Mouse (Mus musculus): ENCODE results near the gene Fam69b. TPM values are rescaled to one million over a fixed set of nuclear protein-coding genes. Genes with fewer than 3 reads are reported as not detected.

Fam69b gene
- total and polyA plus RNA-seq, 2 experiments, result 0.09 to 0.60 TPM

- peak; percentile 80 for DNase-seq (ENCODE audit: extremely low read depth, low read depth, low spot score)
- Histone ChIP-seq H3K27ac (replicated peaks; ENCODE audit: insufficient read depth, low read depth, low read length) (peak overlapping the region; percentile 52), H3K9ac (ENCODE audit: low read depth, low read length) (peak overlapping the region; percentile 2; the same call in 1 of the 2 replicates), H3K4me1 (ENCODE audit: control insufficient read depth, insufficient read depth, low read length) (peaks cover 42% of the 10 kb centered on the region), H3K27me3 (ENCODE audit: control insufficient read depth, insufficient read depth, low read length) (no peaks in the 10 kb centered on the region), H3K4me3 (ENCODE audit: insufficient read depth, low read depth, low read length) (no peak overlapping the region), H3K79me2 (ENCODE audit: control insufficient read depth, insufficient read depth, low read length) (no peaks in the 10 kb centered on the region), H3K36me3 (ENCODE audit: control insufficient read depth, insufficient read depth, low read length) (peaks cover 22% of the 10 kb centered on the region; the same call in 1 of the 2 replicates)
- WGBS, result 11% methylated on average over 6 of the region's 6 CpGs
- TF ChIP-seq POLR2A (IDR thresholded peaks at IDR 0.05; ENCODE audit: extremely low read depth, insufficient read depth, low read length) (no peak), CTCF (IDR thresholded peaks at IDR 0.05; ENCODE audit: low read depth, low read length) (no peak)
Observed at GRCm38 (mm10) chr2:26594934-26595724, 33.1 kb upstream of the Fam69b start.

GRCm38 (mm10) chr2:26595725-26596435, 32.4 kb upstream of the Fam69b start:
- Histone ChIP-seq H3K79me2 (ENCODE audit: control insufficient read depth, insufficient read depth, low read length) (no peaks in the 10 kb centered on the region), H3K36me3 (ENCODE audit: control insufficient read depth, insufficient read depth, low read length) (peaks cover 22% of the 10 kb centered on the region; the same call in 1 of the 2 replicates), H3K4me1 (ENCODE audit: control insufficient read depth, insufficient read depth, low read length) (peaks cover 44% of the 10 kb centered on the region), H3K4me3 (ENCODE audit: insufficient read depth, low read depth, low read length) (no peak overlapping the region), H3K27ac (replicated peaks; ENCODE audit: insufficient read depth, low read depth, low read length) (peak overlapping the region; percentile 42), H3K9ac (ENCODE audit: low read depth, low read length) (no peak overlapping the region), H3K27me3 (ENCODE audit: control insufficient read depth, insufficient read depth, low read length) (no peaks in the 10 kb centered on the region)
- WGBS, result 54% methylated on average over 11 of the region's 11 CpGs
- no peak for TF ChIP-seq CTCF (IDR thresholded peaks at IDR 0.05; ENCODE audit: low read depth, low read length)
- no peak for TF ChIP-seq POLR2A (IDR thresholded peaks at IDR 0.05; ENCODE audit: extremely low read depth, insufficient read depth, low read length)
- no peak for DNase-seq (ENCODE audit: extremely low read depth, low read depth, low spot score)

- TF ChIP-seq POLR2A (IDR thresholded peaks at IDR 0.05; ENCODE audit: extremely low read depth, insufficient read depth, low read length) (no peak), CTCF (IDR thresholded peaks at IDR 0.05; ENCODE audit: low read depth, low read length) (no peak)
- no peak for DNase-seq (ENCODE audit: extremely low read depth, low read depth, low spot score)
- no peak overlapping the region for H3K9ac ChIP-seq (ENCODE audit: low read depth, low read length)
- peaks cover 19% of the 10 kb centered on the region; the same call in 1 of the 2 replicates for H3K36me3 ChIP-seq (ENCODE audit: control insufficient read depth, insufficient read depth, low read length)
- no peak overlapping the region for H3K27ac ChIP-seq (replicated peaks; ENCODE audit: insufficient read depth, low read depth, low read length)
- H3K4me1 ChIP-seq (ENCODE audit: control insufficient read depth, insufficient read depth, low read length), result peaks cover 41% of the 10 kb centered on the region
- no peak overlapping the region for H3K4me3 ChIP-seq (ENCODE audit: insufficient read depth, low read depth, low read length)
- 96% methylated on average over 3 of the region's 3 CpGs for WGBS
- H3K27me3 ChIP-seq (ENCODE audit: control insufficient read depth, insufficient read depth, low read length), result no peaks in the 10 kb centered on the region
- no peaks in the 10 kb centered on the region for H3K79me2 ChIP-seq (ENCODE audit: control insufficient read depth, insufficient read depth, low read length)
Observed at GRCm38 (mm10) chr2:26596898-26597297, 31.4 kb upstream of the Fam69b start.

DNA sequence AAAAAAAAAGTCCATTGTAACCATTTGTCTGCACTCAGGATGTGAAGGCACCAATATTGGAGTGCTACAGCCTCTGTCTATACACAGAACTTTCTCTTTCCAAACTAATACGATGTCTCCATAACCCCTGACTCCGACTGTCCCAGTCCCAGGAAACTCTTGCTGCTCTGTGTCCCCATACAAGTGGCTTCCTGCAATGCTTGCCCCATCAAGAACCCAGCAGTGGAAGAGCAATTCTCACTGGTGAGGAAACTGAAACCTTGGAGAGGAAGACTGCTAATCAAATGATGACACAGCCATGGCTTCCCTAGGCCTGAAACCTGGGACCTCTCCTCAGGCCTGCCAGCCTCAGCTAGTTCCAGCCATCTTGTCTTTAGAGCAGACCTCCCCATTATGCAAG, 30.4 kb upstream of the Fam69b start:
- H3K4me1 ChIP-seq (ENCODE audit: control insufficient read depth, insufficient read depth, low read length), result peaks cover 41% of the 10 kb centered on the region
- H3K36me3 ChIP-seq (ENCODE audit: control insufficient read depth, insufficient read depth, low read length), result peaks cover 10% of the 10 kb centered on the region; the same call in 1 of the 2 replicates
- no peak for DNase-seq (ENCODE audit: extremely low read depth, low read depth, low spot score)
- peak overlapping the region; percentile 13 for H3K27ac ChIP-seq (replicated peaks; ENCODE audit: insufficient read depth, low read depth, low read length)
- TF ChIP-seq POLR2A (IDR thresholded peaks at IDR 0.05; ENCODE audit: extremely low read depth, insufficient read depth, low read length) (no peak), CTCF (IDR thresholded peaks at IDR 0.05; ENCODE audit: low read depth, low read length) (no peak)
- H3K79me2 ChIP-seq (ENCODE audit: control insufficient read depth, insufficient read depth, low read length), result peaks cover 3% of the 10 kb centered on the region; the same call in 1 of the 2 replicates
- H3K9ac ChIP-seq (ENCODE audit: low read depth, low read length), result no peak overlapping the region
- H3K27me3 ChIP-seq (ENCODE audit: control insufficient read depth, insufficient read depth, low read length), result no peaks in the 10 kb centered on the region
- no peak overlapping the region for H3K4me3 ChIP-seq (ENCODE audit: insufficient read depth, low read depth, low read length)
- WGBS, result 35% methylated on average over 2 of the region's 2 CpGs

DNA sequence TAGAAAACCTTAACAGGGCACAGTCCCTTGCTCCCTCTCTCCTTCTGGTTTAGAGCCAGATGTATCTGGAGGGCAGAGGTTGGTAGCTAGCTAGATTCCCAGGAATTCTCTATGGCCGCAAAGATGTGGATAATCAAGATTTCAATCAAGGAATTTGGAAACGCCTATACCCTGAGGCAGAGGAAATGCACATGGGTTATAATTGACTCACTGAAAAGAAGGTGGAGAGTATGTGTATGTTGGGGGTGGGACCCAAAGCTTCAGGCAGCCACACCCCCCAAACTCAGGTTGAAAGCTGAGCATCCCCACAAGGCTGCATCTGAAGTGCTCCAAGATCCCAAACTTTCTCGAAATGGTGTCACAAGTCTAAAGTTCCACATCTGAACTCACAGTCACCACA, 29.8 kb upstream of the Fam69b start:
- WGBS, result 24% methylated on average over 3 of the region's 3 CpGs
- peaks cover 7% of the 10 kb centered on the region; the same call in 1 of the 2 replicates for H3K79me2 ChIP-seq (ENCODE audit: control insufficient read depth, insufficient read depth, low read length)
- no peak for DNase-seq (ENCODE audit: extremely low read depth, low read depth, low spot score)
- peaks cover 41% of the 10 kb centered on the region for H3K4me1 ChIP-seq (ENCODE audit: control insufficient read depth, insufficient read depth, low read length)
- H3K4me3 ChIP-seq (ENCODE audit: insufficient read depth, low read depth, low read length), result no peak overlapping the region
- TF ChIP-seq CTCF (IDR thresholded peaks at IDR 0.05; ENCODE audit: low read depth, low read length) (no peak), POLR2A (IDR thresholded peaks at IDR 0.05; ENCODE audit: extremely low read depth, insufficient read depth, low read length) (no peak)
- H3K27ac ChIP-seq (replicated peaks; ENCODE audit: insufficient read depth, low read depth, low read length), result no peak overlapping the region
- no peaks in the 10 kb centered on the region for H3K27me3 ChIP-seq (ENCODE audit: control insufficient read depth, insufficient read depth, low read length)
- H3K9ac ChIP-seq (ENCODE audit: low read depth, low read length), result no peak overlapping the region
- peaks cover 4% of the 10 kb centered on the region; the same call in 1 of the 2 replicates for H3K36me3 ChIP-seq (ENCODE audit: control insufficient read depth, insufficient read depth, low read length)

Data from liver, adult 2 months (tissue).